Mouse (Mus musculus) testis, adult 2 months (tissue): ENCODE measurements at regions not wholly inside any gene's neighbourhood (a gene's known extent, or its start where the extent isn't known, plus 50 kb on each side); places are given as distances from the start of the nearest gene placed in this dataset.

Source experiments
- CTCF ChIP-seq: fragments of 200-500 bp; IDR thresholded peaks from 2 replicates; pipeline ENCODE4 v1.5.1; 2012; ENCODE audit warnings: low read depth, mild to moderate bottlenecking, inconsistent platforms, low read length, moderate library complexity; ENCODE audit not compliant: control insufficient read depth, insufficient read depth, insufficient replicate concordance
- POLR2A ChIP-seq: fragments of 200-500 bp; IDR thresholded peaks from 2 replicates; pipeline ENCODE4 v1.6.1; 2012; ENCODE audit warnings: low read depth, mild to moderate bottlenecking, inconsistent platforms, low read length, moderate library complexity; ENCODE audit not compliant: control insufficient read depth

DNA sequence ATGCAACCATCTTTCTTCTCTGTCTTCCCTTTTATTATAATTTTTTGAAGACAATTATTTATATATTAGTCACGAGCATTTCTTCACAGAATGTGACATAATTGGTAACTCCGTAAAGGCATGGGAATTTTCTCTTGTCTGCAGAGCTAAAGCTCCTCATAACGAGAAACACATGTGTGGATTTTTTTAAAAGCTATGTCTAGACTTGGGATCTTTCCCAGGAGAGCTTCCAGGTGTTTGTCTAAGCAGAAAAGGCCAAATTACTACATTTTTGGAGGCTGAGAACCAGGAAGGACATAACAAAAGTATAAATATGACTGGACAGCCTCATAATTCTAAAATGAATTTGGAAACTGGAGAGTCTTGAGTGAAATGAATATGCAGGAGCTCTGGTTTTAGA, 125.2 kb upstream of the Tmc3 start:
- TF ChIP-seq CTCF (no peak), POLR2A (no peak)
